Mouse (Mus musculus): ENCODE data around the gene Selenoo.

Gene Selenoo

DNA sequence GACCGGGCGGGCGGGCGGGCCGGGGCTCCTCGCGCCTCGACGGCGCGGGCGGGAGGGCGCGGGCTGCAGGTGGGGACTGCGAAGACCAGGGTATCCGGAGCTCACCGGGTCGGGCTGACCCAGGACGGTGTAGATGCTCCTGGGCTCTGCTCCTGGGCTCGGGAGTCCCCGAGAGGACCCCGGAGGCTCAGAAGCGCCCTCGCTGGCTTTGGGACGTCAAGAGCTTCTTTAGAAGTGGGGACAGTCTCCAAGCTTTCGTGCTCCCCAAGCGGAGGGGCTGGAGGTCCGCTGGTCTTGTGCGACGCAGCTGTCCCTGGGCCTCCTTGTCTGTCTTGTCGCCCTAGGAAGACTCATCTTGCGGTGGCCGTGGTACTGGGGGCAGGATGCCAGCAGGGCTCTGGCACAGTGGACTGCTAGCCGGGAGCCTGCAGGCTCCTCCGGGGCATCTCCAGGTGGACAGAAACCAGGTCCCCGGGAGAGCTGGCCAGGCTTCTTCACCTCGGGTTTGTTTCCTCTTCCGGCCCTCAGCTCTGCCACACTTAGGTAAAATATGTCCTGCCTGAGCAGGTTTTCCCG is 12.6 kb upstream of the Selenoo start:
- DNase-seq, result peak; percentile 62

- no peak for DNase-seq
These were observed 10.6 kb upstream of the Selenoo start for GRCm38 (mm10) chr15:89078208-89078836.

GRCm38 (mm10) chr15:89083906-89084305 is 5.0 kb upstream of the Selenoo start:
- DNase-seq, result no peak

GRCm38 (mm10) chr15:89084826-89085225 is 4.1 kb upstream of the Selenoo start:
- DNase-seq, result no peak

GRCm38 (mm10) chr15:89089248-89090051 is 566 bp downstream of the Selenoo start:
- no peak for DNase-seq

DNA sequence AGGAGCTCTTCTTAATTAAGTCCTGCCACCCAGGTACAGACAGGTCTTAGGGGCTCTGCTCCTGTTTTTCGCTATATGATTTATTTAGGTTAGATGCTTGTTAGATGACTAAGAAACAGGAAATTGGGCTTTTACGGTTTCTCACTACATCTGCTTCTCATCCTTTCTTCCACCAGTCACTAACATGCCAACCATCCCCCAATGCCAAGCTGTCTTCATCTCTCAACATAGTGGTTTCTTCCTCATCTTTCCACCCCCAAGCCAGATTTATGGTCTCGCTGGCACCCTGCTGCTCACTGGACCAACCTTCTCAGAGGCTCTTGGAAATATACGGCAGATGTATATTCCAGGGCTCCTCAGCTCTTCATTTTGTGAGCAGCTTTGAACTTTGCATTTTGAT is 1.8 kb downstream of the Selenoo start:
- DNase-seq, result no peak

- no peak for DNase-seq
These were observed 3.3 kb downstream of the Selenoo start for GRCm38 (mm10) chr15:89092181-89092580.

DNA sequence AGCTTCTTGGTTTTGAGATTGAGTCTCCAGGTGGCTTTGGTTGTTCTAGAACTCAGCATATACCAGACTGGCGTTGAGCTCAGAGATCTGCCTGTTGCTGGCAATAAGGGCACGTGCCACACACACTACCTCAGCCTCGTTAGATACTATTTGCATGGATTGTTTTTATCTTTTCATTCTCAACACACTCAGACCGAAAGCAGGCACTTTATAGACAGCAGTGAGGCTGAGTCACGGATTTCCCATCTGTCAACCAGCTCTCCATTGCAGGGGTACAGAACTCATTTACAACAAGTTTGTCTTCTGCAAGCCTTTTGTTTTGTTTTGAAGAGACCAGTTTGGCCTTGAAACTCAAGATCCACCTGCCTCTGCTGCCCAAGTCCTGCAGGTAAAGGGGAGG is 8.6 kb downstream of the Selenoo start:
- no peak for DNase-seq

DNA sequence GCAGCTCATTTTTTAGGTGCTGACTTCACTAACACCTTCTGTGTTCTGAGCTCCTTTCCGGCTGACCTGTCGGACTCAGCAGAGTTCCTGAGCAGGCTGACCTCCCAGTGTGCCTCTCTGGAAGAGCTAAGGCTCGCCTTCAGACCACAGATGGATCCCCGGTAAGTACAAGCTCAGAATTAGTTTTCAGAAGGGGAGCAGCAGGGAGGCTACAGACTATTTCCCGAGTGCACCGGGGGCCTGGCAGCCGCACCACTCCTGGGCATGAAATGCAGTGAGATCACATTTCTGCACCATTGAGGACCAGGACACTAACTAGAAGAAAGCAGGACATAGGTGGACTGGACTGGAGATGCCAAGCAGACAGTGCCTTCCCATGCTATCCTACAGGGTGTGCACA is 9.7 kb downstream of the Selenoo start:
- DNase-seq, result no peak

- DNase-seq, result no peak
These were observed 11.9 kb downstream of the Selenoo start for GRCm38 (mm10) chr15:89100823-89101222.

DNA sequence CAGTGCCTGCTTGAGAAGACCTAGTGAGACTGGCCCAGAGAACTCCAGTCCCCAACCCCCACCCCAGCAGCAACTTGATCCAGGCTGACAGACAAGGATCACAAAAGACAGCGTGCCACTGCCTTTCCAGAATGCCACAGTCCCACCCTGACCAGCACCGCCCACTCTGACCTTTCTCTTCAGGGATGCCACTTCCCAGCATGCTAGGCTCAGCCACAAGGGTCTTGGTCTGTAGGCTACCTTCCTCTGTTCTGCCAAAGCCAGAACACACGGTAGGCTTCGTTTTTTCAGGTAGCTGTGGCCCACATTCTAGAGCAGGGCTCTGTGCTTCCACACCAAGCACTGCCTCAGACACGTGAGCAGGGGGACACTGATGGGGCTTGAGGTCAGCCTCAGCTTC is 13.8 kb downstream of the Selenoo start:
- peak; percentile 13 for DNase-seq

GRCm38 (mm10) chr15:89103921-89104320 is 15.0 kb downstream of the Selenoo start:
- no peak for DNase-seq

- DNase-seq, result no peak
These were observed 15.5 kb downstream of the Selenoo start for GRCm38 (mm10) chr15:89104425-89104824.

DNA sequence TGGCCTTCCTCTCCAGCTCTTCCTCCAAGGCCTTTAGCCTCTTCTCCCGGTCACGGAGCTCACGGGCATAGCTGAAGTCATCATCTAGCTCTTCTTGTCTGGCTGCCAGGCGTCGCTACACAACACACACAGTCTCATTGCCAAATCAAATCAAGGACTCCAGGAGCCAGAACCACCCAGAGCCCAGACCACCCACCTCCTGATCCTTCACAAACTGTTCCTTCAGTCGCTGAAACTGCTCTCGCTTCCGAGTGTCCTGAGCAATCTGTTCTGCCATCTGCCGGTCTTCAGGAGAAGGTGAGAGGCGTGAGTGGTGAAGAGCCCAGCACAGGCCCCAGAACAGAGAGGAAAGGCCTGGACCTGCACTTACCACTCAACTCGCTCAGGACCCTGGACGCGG is 17.2 kb downstream of the Selenoo start:
- no peak for DNase-seq

DNA sequence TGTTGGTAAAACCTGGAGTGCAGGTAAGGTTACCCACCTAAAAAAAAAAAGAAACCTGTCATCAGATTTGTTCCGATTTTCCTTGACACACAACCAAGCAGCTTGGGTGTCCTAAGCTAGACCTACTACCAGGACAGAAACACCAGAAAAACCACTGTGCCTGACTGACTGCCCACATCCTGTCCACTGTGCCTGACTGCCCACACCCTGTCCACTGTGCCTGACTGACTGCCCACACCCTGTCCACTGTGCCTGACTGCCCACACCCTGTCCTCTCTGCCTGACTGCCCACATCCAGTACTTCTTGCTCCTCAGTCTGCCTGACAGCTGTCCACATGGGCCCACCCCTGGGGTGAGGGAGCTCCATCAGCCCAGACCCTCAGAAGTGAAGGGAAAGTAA is 18.1 kb downstream of the Selenoo start:
- DNase-seq, result no peak

DNA sequence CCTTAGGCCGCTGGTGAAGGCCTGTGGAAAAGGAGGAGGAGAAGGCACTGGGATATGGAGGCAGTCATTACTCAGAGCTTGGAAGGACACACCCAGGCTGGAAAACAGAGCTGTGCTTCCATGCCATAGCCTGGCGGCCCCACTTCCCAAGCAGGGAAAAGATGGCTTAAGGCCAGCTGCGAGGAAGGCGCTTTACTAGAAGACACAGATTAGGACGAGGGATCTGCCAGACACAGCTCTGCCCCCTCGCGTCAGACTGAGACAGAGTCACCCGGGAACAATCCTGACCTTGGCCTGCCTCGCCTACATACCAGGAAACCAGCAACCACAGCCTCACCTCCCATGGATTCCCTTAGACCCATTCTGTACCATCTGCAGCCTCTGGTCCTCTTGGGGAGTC is 21.3 kb downstream of the Selenoo start:
- DNase-seq, result no peak

GRCm38 (mm10) chr15:89118007-89118406 is 29.1 kb downstream of the Selenoo start:
- DNase-seq, result no peak

DNA sequence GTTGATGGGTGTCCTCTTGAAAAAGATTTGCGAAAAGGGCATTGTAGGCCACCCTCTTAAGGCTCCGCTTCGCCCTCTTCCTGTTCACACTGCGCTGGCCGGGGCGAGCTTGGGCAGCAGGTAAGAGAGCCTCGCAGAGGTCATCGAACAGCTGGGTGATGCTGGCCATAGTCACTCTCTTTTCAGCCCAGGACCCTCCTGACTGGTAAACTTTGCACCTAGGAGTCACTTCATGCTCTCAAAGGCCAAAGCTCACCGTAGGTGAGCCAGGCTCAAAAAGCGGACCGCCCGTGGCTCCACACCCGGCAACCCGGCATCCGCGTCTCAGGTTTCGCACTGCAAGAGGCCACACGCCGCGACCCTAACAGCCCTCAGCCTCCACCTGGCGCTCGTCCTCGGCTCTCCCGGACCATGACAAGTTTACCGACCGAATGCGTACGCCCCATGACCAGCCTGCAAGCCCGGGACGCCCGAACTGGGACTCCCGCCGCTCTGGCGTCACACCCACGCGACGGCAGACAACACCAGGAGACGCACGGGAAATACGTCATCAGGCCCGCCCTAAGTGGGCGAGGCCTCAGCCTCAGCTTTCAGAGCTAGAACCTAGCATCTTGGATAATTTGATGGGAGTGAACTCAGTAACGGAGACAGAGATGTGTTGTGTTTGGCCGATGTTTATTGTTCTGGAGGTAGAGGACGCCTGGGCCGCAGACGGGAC is 33.9 kb downstream of the Selenoo start, which contains the start of gene Tubgcp6:
Gene Tubgcp6, minus strand, starts transcription at position 464 of the 718 bp plus-strand sequence.
- DNase-seq, result peak; percentile 97

GRCm38 (mm10) chr15:89123595-89123994 is 34.7 kb downstream of the Selenoo start:
- DNase-seq, result peak; percentile 66

DNA sequence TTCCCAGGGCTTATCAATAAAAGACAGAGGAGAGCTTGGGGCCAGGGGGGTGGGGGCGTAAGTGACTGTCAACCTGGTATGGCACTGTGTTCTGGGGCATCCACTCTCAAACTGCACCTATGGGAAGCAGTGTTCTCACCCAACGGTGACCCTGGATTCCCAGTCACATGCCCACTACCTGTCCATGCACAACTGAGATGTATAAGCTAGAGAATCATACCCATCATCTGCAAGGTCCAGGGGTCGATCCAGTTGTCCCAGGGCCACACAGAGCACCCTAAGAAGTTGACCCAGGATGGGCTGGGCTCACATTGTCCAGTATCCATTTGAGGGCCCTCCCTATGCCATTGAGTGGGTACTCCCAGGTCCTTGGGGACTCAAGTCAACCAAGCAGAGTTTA is 35.4 kb downstream of the Selenoo start:
- no peak for DNase-seq

DNA sequence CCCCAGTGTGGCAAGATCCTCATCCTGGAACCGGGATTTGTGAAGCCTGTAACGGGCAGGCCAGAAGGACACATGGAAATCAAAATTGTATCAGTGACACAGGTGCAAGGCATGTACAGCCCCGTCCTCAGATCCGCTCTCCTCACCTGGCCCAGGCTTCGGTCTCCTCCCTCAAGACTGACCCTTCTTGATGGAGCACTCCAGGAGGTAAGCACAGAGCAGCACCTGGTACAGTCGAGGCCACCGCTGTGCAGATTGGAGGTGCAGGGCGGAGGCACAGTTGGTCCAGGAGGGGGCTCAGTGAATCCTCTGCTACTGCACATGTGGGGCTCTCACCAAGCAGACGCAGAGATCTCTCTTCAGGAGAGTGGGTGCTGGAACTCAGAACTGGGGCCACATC is 36.5 kb downstream of the Selenoo start:
- no peak for DNase-seq

DNA sequence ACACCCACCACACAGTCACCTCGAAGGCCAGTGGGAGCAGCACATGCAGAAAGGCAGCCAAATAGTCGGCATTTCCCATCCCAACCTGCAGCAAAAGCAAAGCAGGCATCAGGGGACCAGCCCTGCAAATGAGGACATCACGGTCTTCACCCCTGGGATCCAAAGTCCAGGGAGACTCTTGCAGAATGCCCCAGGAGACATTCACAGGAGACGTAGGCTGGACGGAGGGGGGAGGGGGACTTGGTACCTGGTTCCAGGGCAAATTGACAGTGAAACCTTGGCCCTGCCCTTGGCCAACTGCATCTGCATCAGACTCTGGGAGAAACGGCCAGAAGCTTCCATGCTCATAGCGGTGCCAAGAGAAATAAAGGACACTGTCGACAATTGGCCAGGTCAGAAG is 37.7 kb downstream of the Selenoo start:
- DNase-seq, result no peak

- no peak for DNase-seq
These were observed 38.6 kb downstream of the Selenoo start for GRCm38 (mm10) chr15:89127364-89127940.

Data from embryo, embryonic 11 days (tissue).